8 mouse cellular contexts compared by ENCODE assay signal in genomic region chr10:20313941-20314340, GRCm38 (mm10). TPM values are rescaled to one million over a fixed set of nuclear protein-coding genes. Genes with fewer than 3 reads are reported as not detected.
A peak's percentile ranks its signal among the peaks of the same experiment; 100 is the strongest.
DNase-seq lines count a peak whose midpoint lies in the region; ATAC-seq and TF ChIP-seq lines count a peak whose summit lies in the region.

No protein-coding gene starts in this region.

- DNase-seq in kidney, postnatal 4 days, result no peak
- DNase-seq in MEL (ENCODE audit: low read depth, low spot score), result no peak
- no peak for DNase-seq in midbrain, embryonic 10.5 days (ENCODE audit: low spot score)
- DNase-seq in cerebellum, postnatal 25 days, result no peak
- DNase-seq in embryo, embryonic 11 days, result no peak

- H3K4me3 ChIP-seq in kidney, embryonic 14.5 days (ENCODE audit: low read length), result peak overlapping the region; percentile 86; the same call in 1 of the 2 replicates
- H3K4me3 ChIP-seq in MEL (ENCODE audit: control insufficient read depth in 1 of 2, insufficient read depth in 1 of 2, low read depth in 2 of 2, low read length in 2 of 2), result peak overlapping the region; percentile 59 to 64
- H3K4me3 ChIP-seq in hindbrain, embryonic 12.5 days, result no peak overlapping the region
- peak overlapping the region; percentile 87 for H3K4me3 ChIP-seq in midbrain, embryonic 10.5 days

- H3K9me3 ChIP-seq in kidney, embryonic 14.5 days (ENCODE audit: control insufficient read depth, low read length), result no peaks in the 10 kb centered on the region
- H3K9me3 ChIP-seq in MEL (replicated peaks; ENCODE audit: insufficient read depth, low read length), result no peaks in the 10 kb centered on the region
- no peaks in the 10 kb centered on the region for H3K9me3 ChIP-seq in hindbrain, embryonic 12.5 days (replicated peaks)
- H3K9me3 ChIP-seq in midbrain, embryonic 10.5 days (replicated peaks), result no peaks in the 10 kb centered on the region

- TF ChIP-seq EP300 in MEL (IDR thresholded peaks at IDR 0.05; ENCODE audit: low read depth in 1 of 2, low read length in 2 of 2), result no peak

- 86% methylated on average over 4 of the region's 4 CpGs for WGBS in kidney, embryonic 14.5 days
- WGBS in hindbrain, embryonic 12.5 days, result 86% methylated on average over 4 of the region's 4 CpGs
- 86% methylated on average over 4 of the region's 4 CpGs for WGBS in midbrain, embryonic 10.5 days

- H3K27me3 ChIP-seq in kidney, embryonic 14.5 days (ENCODE audit: control insufficient read depth, insufficient read depth, low read length), result no peaks in the 10 kb centered on the region
- no peaks in the 10 kb centered on the region for H3K27me3 ChIP-seq in MEL (ENCODE audit: control insufficient read depth in 1 of 2, insufficient read depth in 2 of 2, low read length in 2 of 2)
- H3K27me3 ChIP-seq in hindbrain, embryonic 12.5 days, result no peaks in the 10 kb centered on the region
- no peaks in the 10 kb centered on the region for H3K27me3 ChIP-seq in midbrain, embryonic 10.5 days (ENCODE audit: low read depth, poor library complexity, severe bottlenecking)

- peaks cover 15% of the 10 kb centered on the region; the same call in 1 of the 2 replicates for H3K4me1 ChIP-seq in kidney, embryonic 14.5 days (ENCODE audit: control insufficient read depth, insufficient read depth, low read length)
- H3K4me1 ChIP-seq in MEL (ENCODE audit: control insufficient read depth in 1 of 2, insufficient read depth in 2 of 2, low read length in 2 of 2), result peaks cover 7 to 13% of the 10 kb centered on the region in 2 experiments; a peak in 3 of 4 replicates
- H3K4me1 ChIP-seq in hindbrain, embryonic 12.5 days, result peaks cover 21% of the 10 kb centered on the region
- peaks cover 23% of the 10 kb centered on the region for H3K4me1 ChIP-seq in midbrain, embryonic 10.5 days

- H3K79me2 ChIP-seq in MEL (ENCODE audit: control insufficient read depth, insufficient read depth, low read length, poor library complexity), result peaks cover 58% of the 10 kb centered on the region

- ATAC-seq in kidney, embryonic 14.5 days (ENCODE audit: low FRiP score, low TSS enrichment), result no peak
- ATAC-seq in hindbrain, embryonic 12.5 days (ENCODE audit: low FRiP score), result no peak
- no peak for ATAC-seq in erythroid progenitor cell, adult 5-6 weeks (replicated peaks; ENCODE audit: low FRiP score, poor library complexity, severe bottlenecking)

- TF ChIP-seq CTCF in MEL (IDR thresholded peaks at IDR 0.05 in 2 of 3, conservative IDR thresholded peaks at IDR 0.05 in 1 of 3; ENCODE audit: control insufficient read depth in 1 of 3, insufficient read depth in 1 of 3, low read depth in 2 of 3, low read length in 3 of 3, poor library complexity in 1 of 3, severe bottlenecking in 1 of 3), result no peak

- H3K4me2 ChIP-seq in kidney, embryonic 14.5 days (replicated peaks; ENCODE audit: low read depth, low read length), result peak overlapping the region; percentile 58
- H3K4me2 ChIP-seq in hindbrain, embryonic 12.5 days (replicated peaks), result peak overlapping the region; percentile 72

- TF ChIP-seq POLR2A in MEL (IDR thresholded peaks at IDR 0.05; ENCODE audit: control insufficient read depth in 1 of 2, insufficient read depth in 1 of 2, low read depth in 1 of 2, low read length in 2 of 2, poor library complexity in 1 of 2), result no peak

- peaks cover 16% of the 10 kb centered on the region for H3K36me3 ChIP-seq in kidney, embryonic 14.5 days (ENCODE audit: control insufficient read depth, insufficient read depth, low read length)
- H3K36me3 ChIP-seq in MEL (ENCODE audit: control insufficient read depth in 1 of 2, insufficient read depth in 2 of 2, low read length in 2 of 2), result peaks cover 30 to 43% of the 10 kb centered on the region in 2 experiments
- H3K36me3 ChIP-seq in hindbrain, embryonic 12.5 days, result peaks cover 2% of the 10 kb centered on the region
- H3K36me3 ChIP-seq in midbrain, embryonic 10.5 days, result peaks cover 37% of the 10 kb centered on the region

- no peak for TF ChIP-seq RAD21 in MEL (IDR thresholded peaks at IDR 0.05; ENCODE audit: low read depth, low read length)

- no peak overlapping the region for H3K9ac ChIP-seq in kidney, embryonic 14.5 days (ENCODE audit: low read depth, low read length)
- H3K9ac ChIP-seq in MEL (ENCODE audit: control insufficient read depth, low read depth, low read length, poor library complexity, severe bottlenecking), result peak overlapping the region; percentile 92
- H3K9ac ChIP-seq in hindbrain, embryonic 12.5 days, result no peak overlapping the region

- H3K27ac ChIP-seq in kidney, embryonic 14.5 days (ENCODE audit: low read depth, low read length), result no peak overlapping the region
- peak overlapping the region; percentile 63 for H3K27ac ChIP-seq in MEL (ENCODE audit: control insufficient read depth, low read depth, low read length)
- H3K27ac ChIP-seq in hindbrain, embryonic 12.5 days, result no peak overlapping the region
- H3K27ac ChIP-seq in midbrain, embryonic 10.5 days (replicated peaks), result no peak overlapping the region

TF ChIP-seq in MEL, 35 proteins besides CTCF, POLR2A, EP300 and RAD21:
- peak; percentile 20 for TF ChIP-seq MXI1 (IDR thresholded peaks at IDR 0.05; ENCODE audit: low read depth, low read length)
- TF ChIP-seq BHLHE40 (IDR thresholded peaks at IDR 0.05; ENCODE audit: borderline replicate concordance, low read depth, low read length), result no peak
- TF ChIP-seq SIN3A (IDR thresholded peaks at IDR 0.05; ENCODE audit: low read length), result 0 out of 2 replicates have a peak, but pooled peaks have one; percentile 29

RNA-seq across cellular contexts. Expression of gene Bclaf1, which starts 1.7 kb away (rescaled TPM):
- 115 and 168 TPM in 2 replicates for polyA plus RNA-seq in kidney, embryonic 14.5 days (2014; fragmentation: Nextera tagmentation; extraction: Ambion mirVana)
- 94.0 and 114 TPM in 2 replicates for total RNA-seq in MEL (2012; rRNA removed)
- polyA plus RNA-seq in MEL (2012; ENCODE audit: insufficient read depth in 1 of 2, insufficient read length in 2 of 2, low read depth in 1 of 2, low replicate concordance in 2 of 2, missing spikeins in 1 of 2), result 100 to 1,000 TPM; 171 to 412 TPM
- 158 and 163 TPM in 2 replicates for polyA plus RNA-seq in hindbrain, embryonic 12.5 days (2016; fragmentation: Nextera tagmentation; extraction: Ambion mirVana)
- 154 and 165 TPM in 2 replicates for polyA plus RNA-seq in midbrain, embryonic 10.5 days (2016; fragmentation: Nextera tagmentation; extraction: Ambion mirVana)
- total RNA-seq in erythroid progenitor cell, adult 5-6 weeks (2015; ENCODE audit: low replicate concordance), result 223 and 225 TPM in 2 replicates
- 379 and 392 TPM in 2 replicates for total RNA-seq in erythroid progenitor cell, adult 5-6 weeks (2017; ENCODE audit: low replicate concordance)

RNA-seq across cellular contexts. Expression of gene Mtfr2, which starts 33.6 kb away (rescaled TPM):
- 2.9 and 3.8 TPM in 2 replicates for polyA plus RNA-seq in kidney, embryonic 14.5 days (2014; fragmentation: Nextera tagmentation; extraction: Ambion mirVana)
- total RNA-seq in MEL (2012; rRNA removed), result 10.3 and 10.8 TPM in 2 replicates
- polyA plus RNA-seq in MEL (2012; ENCODE audit: insufficient read depth in 1 of 2, insufficient read length in 2 of 2, low read depth in 1 of 2, low replicate concordance in 2 of 2, missing spikeins in 1 of 2), result 10 to 100 TPM in 1 of 2 experiments, not detected in 1; 17.1 TPM
- polyA plus RNA-seq in hindbrain, embryonic 12.5 days (2016; fragmentation: Nextera tagmentation; extraction: Ambion mirVana), result 1.7 and 2.0 TPM in 2 replicates
- 2.8 and 2.9 TPM in 2 replicates for polyA plus RNA-seq in midbrain, embryonic 10.5 days (2016; fragmentation: Nextera tagmentation; extraction: Ambion mirVana)
- 42.3 and 46.5 TPM in 2 replicates for total RNA-seq in erythroid progenitor cell, adult 5-6 weeks (2015; ENCODE audit: low replicate concordance)
- total RNA-seq in erythroid progenitor cell, adult 5-6 weeks (2017; ENCODE audit: low replicate concordance), result 16.0 and 24.5 TPM in 2 replicates
